Mouse (Mus musculus) cerebellum, adult 9-10 months (tissue): ENCODE results near the gene Wdr49.
"Not testable (repeated sequence)": the region's sequence is repeated elsewhere in the genome, so short reads cannot be mapped to it uniquely, and the experiment has no call there.

Experiments used
- DNase-seq: peaks from one replicate; pipeline ENCODE4 v3.0.0; 2022

Gene Wdr49

GRCm38 (mm10) chr3:75299464-75299863 is 182.5 kb downstream of the Wdr49 start:
- DNase-seq: not testable (repeated sequence)

GRCm38 (mm10) chr3:75297758-75298111 is 184.2 kb downstream of the Wdr49 start:
- DNase-seq: no peak

GRCm38 (mm10) chr3:75297026-75297757 is 184.8 kb downstream of the Wdr49 start:
- DNase-seq: no peak

- DNase-seq: no peak
Measured at GRCm38 (mm10) chr3:75293243-75293642, 188.7 kb downstream of the Wdr49 start.

GRCm38 (mm10) chr3:75277455-75277854 is 204.5 kb downstream of the Wdr49 start:
- DNase-seq: no peak

GRCm38 (mm10) chr3:75276522-75276921 is 205.4 kb downstream of the Wdr49 start:
- DNase-seq: no peak

- DNase-seq: no peak
Measured at GRCm38 (mm10) chr3:75275127-75275526, 206.8 kb downstream of the Wdr49 start.

GRCm38 (mm10) chr3:75269978-75270377 is 212.0 kb downstream of the Wdr49 start, which contains the start of gene Serpini2:
Gene Serpini2, minus strand, starts transcription at chr3:75270078.
- no peak for DNase-seq

- DNase-seq: no peak
Measured at GRCm38 (mm10) chr3:75259356-75259755, 222.6 kb downstream of the Wdr49 start.
